Comparison of ENCODE assay signal across 21 mouse cellular contexts in genomic region chr2:118671728-118672127, GRCm38 (mm10). TPM values are rescaled to one million over a fixed set of nuclear protein-coding genes. Genes with fewer than 3 reads are reported as not detected.
DNase-seq lines count a peak whose midpoint lies in the region; ATAC-seq and TF ChIP-seq lines count a peak whose summit lies in the region.
"Had no signal": no experiment of that assay in that cellular context is flagged by ENCODE, and none has a peak within 500 bp of the region (broad histone marks: within the 10 kb centered on the region; RNA-seq: fewer than 3 reads in every experiment).

No protein-coding gene starts in this region.

- peaks cover 25% of the 10 kb centered on the region for H3K27me3 ChIP-seq in forebrain, embryonic 11.5 days (ENCODE audit: control insufficient read depth, insufficient read depth, low read length)

- no peak overlapping the region for H3K9ac ChIP-seq in forebrain, embryonic 11.5 days (ENCODE audit: low read length)
- H3K9ac ChIP-seq: embryonic facial prominence, embryonic 12.5 days; forebrain, embryonic 12.5 days; forebrain, postnatal 0 days; heart, embryonic 13.5 days; hindbrain, embryonic 13.5 days had no signal

- H3K4me2 ChIP-seq in forebrain, embryonic 11.5 days (ENCODE audit: low read depth, low read length, severe bottlenecking), result no peak overlapping the region
- H3K4me2 ChIP-seq: embryonic facial prominence, embryonic 12.5 days; forebrain, embryonic 12.5 days; heart, embryonic 13.5 days; hindbrain, embryonic 13.5 days had no signal

- no peaks in the 10 kb centered on the region for H3K9me3 ChIP-seq in forebrain, embryonic 11.5 days (ENCODE audit: control insufficient read depth, low read length)
- H3K9me3 ChIP-seq: embryonic facial prominence, embryonic 12.5 days; forebrain, embryonic 12.5 days; heart, embryonic 13.5 days; hindbrain, embryonic 13.5 days had no signal

- DNase-seq in gastrocnemius, adult 2 months, result peak; percentile 43
- DNase-seq in gastrocnemius, postnatal 14 days, result no peak
- DNase-seq in 3T3-L1 (ENCODE audit: low read depth, low spot score), result peak; percentile 41
- DNase-seq in adrenal gland, adult 8-10 months, result peak; percentile 73
- peak; percentile 73 to 74 for DNase-seq in adrenal gland, postnatal 36 days
- no peak for DNase-seq in forebrain, embryonic 11.5 days (ENCODE audit: low spot score)
- DNase-seq: cerebellum, adult 11 months; cerebellum, adult 8-10 months; cerebellum, postnatal 25 days; forebrain, postnatal 0 days; gastrocnemius, postnatal 36 days; heart, adult 11 months; heart, postnatal 4 days; kidney, adult 11 months had no signal

- TF ChIP-seq CTCF in gastrocnemius, adult 2 months (IDR thresholded peaks at IDR 0.05), result no peak

- 82% methylated on average over 1 of the region's 1 CpGs for WGBS in forebrain, embryonic 11.5 days

- no peak overlapping the region for H3K27ac ChIP-seq in gastrocnemius, adult 2 months
- no peak overlapping the region for H3K27ac ChIP-seq in forebrain, embryonic 11.5 days (ENCODE audit: low read depth, low read length)
- H3K27ac ChIP-seq: embryonic facial prominence, embryonic 12.5 days; forebrain, embryonic 12.5 days; heart, embryonic 13.5 days; hindbrain, embryonic 13.5 days; hindbrain, postnatal 0 days had no signal

- H3K4me3 ChIP-seq in gastrocnemius, adult 2 months, result no peak overlapping the region
- H3K4me3 ChIP-seq in forebrain, embryonic 11.5 days (ENCODE audit: low read depth, low read length), result no peak overlapping the region
- H3K4me3 ChIP-seq: embryonic facial prominence, embryonic 12.5 days; forebrain, embryonic 12.5 days; heart, embryonic 13.5 days; hindbrain, embryonic 13.5 days had no signal

- intact Hi-C loops in gastrocnemius, adult 2 months (cut with DNase I), result no loop called here
- intact Hi-C loops in gastrocnemius, postnatal 14 days (cut with DNase I; ENCODE audit: low total_unique reads), result no loop called here

- H3K36me3 ChIP-seq in forebrain, embryonic 11.5 days (ENCODE audit: control insufficient read depth, insufficient read depth, low read length), result no peaks in the 10 kb centered on the region
- H3K36me3 ChIP-seq: embryonic facial prominence, embryonic 12.5 days; forebrain, embryonic 12.5 days; heart, embryonic 13.5 days; hindbrain, embryonic 13.5 days had no signal

- ATAC-seq in forebrain, embryonic 11.5 days (replicated peaks; ENCODE audit: low FRiP score), result no peak
- ATAC-seq: forebrain, postnatal 0 days; hindbrain, postnatal 0 days had no signal

- H3K4me1 ChIP-seq in forebrain, embryonic 11.5 days (replicated peaks; ENCODE audit: control insufficient read depth, insufficient read depth, low read length), result peaks cover 6% of the 10 kb centered on the region; the same call in 1 of the 2 replicates

RNA-seq across cellular contexts. Expression of gene Pak6, which starts 8.6 kb away (rescaled TPM):
- not detected for total RNA-seq in gastrocnemius, adult 2 months (2021)
- under 1 TPM; 0.07 to 0.14 TPM for total RNA-seq in gastrocnemius, postnatal 14 days (2021)
- 10 to 100 TPM; 27.0 to 35.6 (median 28.7) TPM for total RNA-seq in adrenal gland, adult 8-10 months (2022)
- total RNA-seq in adrenal gland, postnatal 36 days (2021), result 10 to 100 TPM; 17.9 to 26.0 TPM
- 1.2 and 2.2 TPM in 2 replicates for polyA plus RNA-seq in forebrain, embryonic 11.5 days (2014; fragmentation: Nextera tagmentation; extraction: Ambion mirVana)
- total RNA-seq: gastrocnemius, adult 18-20 months had no signal

RNA-seq across cellular contexts. Expression of gene Ankrd63, which starts 32.0 kb away (rescaled TPM):
- total RNA-seq in gastrocnemius, adult 2 months (2021), result under 1 TPM in 1 of 2 experiments, not detected in 1; 0.06 TPM
- total RNA-seq in gastrocnemius, postnatal 14 days (2021), result not detected
- under 1 TPM; 0.11 to 0.84 (median 0.36) TPM for total RNA-seq in adrenal gland, adult 8-10 months (2022)
- under 1 TPM; 0.10 to 0.30 TPM for total RNA-seq in adrenal gland, postnatal 36 days (2021)
- polyA plus RNA-seq in forebrain, embryonic 11.5 days (2014; fragmentation: Nextera tagmentation; extraction: Ambion mirVana), result not detected in 2 replicates
- total RNA-seq: ES-E14; gastrocnemius, adult 18-20 months; gastrocnemius, postnatal 36 days; hindbrain, postnatal 0 days had no signal
- polyA plus RNA-seq: embryonic facial prominence, embryonic 12.5 days; hindbrain, embryonic 13.5 days had no signal

RNA-seq across cellular contexts. Expression of gene Plcb2, which starts 56.5 kb away (rescaled TPM):
- total RNA-seq in gastrocnemius, adult 2 months (2021), result under 1 TPM; 0.11 to 0.43 TPM
- under 1 TPM; 0.08 to 0.27 TPM for total RNA-seq in gastrocnemius, postnatal 14 days (2021)
- 1 to 10 TPM; 2.0 to 4.1 (median 3.0) TPM for total RNA-seq in adrenal gland, adult 8-10 months (2022)
- total RNA-seq in adrenal gland, postnatal 36 days (2021), result 1 to 10 TPM; 1.4 to 1.7 TPM
- polyA plus RNA-seq in forebrain, embryonic 11.5 days (2014; fragmentation: Nextera tagmentation; extraction: Ambion mirVana), result 0.33 and 0.45 TPM in 2 replicates

Comparison
In these comparisons a context has a peak if more than half of its experiments do, and no peak if none do; other contexts are left out.
1. DNase-seq: peak in gastrocnemius, adult 2 months (single experiment), 3T3-L1 (single experiment), adrenal gland, adult 8-10 months (single experiment) and adrenal gland, postnatal 36 days (2 of 2); none in gastrocnemius, postnatal 14 days (single experiment) and forebrain, embryonic 11.5 days (single experiment).
2. RNA of gene Pak6, which starts 8.6 kb away (total RNA-seq): 27.0 to 35.6 TPM in adrenal gland, adult 8-10 months and 17.9 to 26.0 TPM in adrenal gland, postnatal 36 days; 0.07 to 0.14 TPM in gastrocnemius, postnatal 14 days and not detected in gastrocnemius, adult 2 months; every median in the first group is over 10 times any median in the second.